Mouse (Mus musculus): Measurements from ENCODE around the gene Ncdn. TPM values are rescaled to one million over a fixed set of nuclear protein-coding genes. Genes with fewer than 3 reads are reported as not detected.

Gene Ncdn
- total and polyA plus RNA-seq, 2 experiments from 2014 or later = 186 to 393 TPM

GRCm38 (mm10) chr4:126750863-126751555 lies 2.2 kb downstream of the Ncdn start:
- H3K9me3 ChIP-seq (ENCODE audit: low read length) = no peaks in the 10 kb centered on the region
- H3K27me3 ChIP-seq (ENCODE audit: insufficient read depth, low read length) = no peaks in the 10 kb centered on the region
- DNase-seq (ENCODE audit: low spot score) (no peak), ATAC-seq (ENCODE audit: low FRiP score) (no peak)
- WGBS = 55% methylated on average over 8 of the region's 8 CpGs
- TF ChIP-seq CTCF (IDR thresholded peaks at IDR 0.05) = no peak
- H3K9ac ChIP-seq (replicated peaks; ENCODE audit: low read length, poor library complexity, severe bottlenecking) = 0 out of 2 replicates have a peak overlapping the region, but pooled peaks have one; percentile 13
- H3K4me3 ChIP-seq (ENCODE audit: low read depth, low read length) = peak overlapping the region; percentile 94
- peak overlapping the region; percentile 94 for H3K4me2 ChIP-seq (ENCODE audit: low read depth, low read length, poor library complexity, severe bottlenecking)
- H3K27ac ChIP-seq (ENCODE audit: low read depth, low read length) = no peak overlapping the region
- peaks cover 15% of the 10 kb centered on the region; the same call in 1 of the 2 replicates for H3K4me1 ChIP-seq (ENCODE audit: insufficient read depth, low read length)
- peaks cover 36% of the 10 kb centered on the region for H3K36me3 ChIP-seq (ENCODE audit: insufficient read depth, low read length)

DNA sequence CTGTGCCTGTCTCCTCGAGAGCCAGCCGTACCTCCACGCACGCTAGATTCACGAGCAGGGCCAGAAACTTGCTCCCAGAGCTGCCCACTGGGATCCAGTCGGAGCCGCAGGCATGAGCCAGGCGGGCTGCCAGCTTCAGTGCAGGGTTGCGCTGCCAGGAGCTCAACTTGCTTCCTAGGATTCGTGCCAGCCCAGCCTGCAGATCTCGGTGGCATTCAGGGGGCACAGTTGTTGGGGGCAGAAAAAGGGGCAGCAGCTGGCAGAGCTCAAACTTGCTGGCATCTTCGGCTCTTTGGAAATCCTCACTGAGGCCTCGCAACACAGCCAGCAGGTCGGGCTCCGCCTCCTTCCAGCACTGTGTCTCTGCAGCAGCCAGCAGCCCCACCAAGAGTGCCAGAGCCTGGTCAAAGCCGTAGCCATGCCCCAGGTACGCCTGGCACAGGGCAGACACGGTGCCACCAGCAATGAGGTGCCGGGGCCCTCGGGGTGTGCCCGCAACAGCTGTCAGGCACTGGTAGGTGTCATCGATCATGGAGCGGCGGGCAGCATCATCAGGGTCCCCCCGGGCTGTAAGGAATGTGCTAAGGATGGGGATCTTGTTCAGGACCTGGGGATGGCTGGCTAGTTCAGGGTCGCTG lies 3.1 kb downstream of the Ncdn start:
- no peak overlapping the region for H3K27ac ChIP-seq (ENCODE audit: low read depth, low read length)

DNA sequence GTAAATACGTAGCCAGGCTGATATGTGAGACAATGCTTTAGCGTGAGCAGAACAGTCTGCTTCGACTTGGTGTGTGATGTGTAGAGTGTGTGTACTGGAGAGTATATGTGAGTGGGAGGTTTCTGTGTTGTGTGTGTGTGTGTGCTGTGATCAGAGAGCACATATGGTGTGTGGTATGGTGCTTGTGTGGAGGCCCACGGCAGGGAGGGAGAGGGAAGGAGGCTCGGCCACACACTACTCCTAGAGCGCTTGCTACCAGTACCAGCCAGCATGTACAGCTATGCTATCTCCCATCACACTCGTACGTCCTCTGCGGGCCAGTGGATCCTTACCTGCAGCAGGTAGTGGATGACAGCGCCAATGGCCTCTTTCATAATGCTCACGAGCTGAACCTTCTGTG lies 3.7 kb downstream of the Ncdn start:
- ATAC-seq (ENCODE audit: low FRiP score) (no peak), DNase-seq (ENCODE audit: low spot score) (no peak)
- no peak for TF ChIP-seq CTCF (IDR thresholded peaks at IDR 0.05)
- Histone ChIP-seq H3K9ac (replicated peaks; ENCODE audit: low read length, poor library complexity, severe bottlenecking) (0 out of 2 replicates have a peak overlapping the region, but pooled peaks have one; percentile 9), H3K4me1 (ENCODE audit: insufficient read depth, low read length) (peaks cover 11% of the 10 kb centered on the region; the same call in 1 of the 2 replicates), H3K27ac (ENCODE audit: low read depth, low read length) (no peak overlapping the region), H3K36me3 (ENCODE audit: insufficient read depth, low read length) (peaks cover 48% of the 10 kb centered on the region), H3K4me3 (ENCODE audit: low read depth, low read length) (no peak overlapping the region), H3K4me2 (ENCODE audit: low read depth, low read length, poor library complexity, severe bottlenecking) (peak overlapping the region; percentile 94), H3K9me3 (ENCODE audit: low read length) (no peaks in the 10 kb centered on the region), H3K27me3 (ENCODE audit: insufficient read depth, low read length) (no peaks in the 10 kb centered on the region)
- 89% methylated on average over 11 of the region's 11 CpGs for WGBS

More for the DNA sequence above, 3.1 kb downstream of the Ncdn start:
- Histone ChIP-seq H3K27me3 (ENCODE audit: insufficient read depth, low read length) (no peaks in the 10 kb centered on the region), H3K4me2 (ENCODE audit: low read depth, low read length, poor library complexity, severe bottlenecking) (peak overlapping the region; percentile 94), H3K36me3 (ENCODE audit: insufficient read depth, low read length) (peaks cover 42% of the 10 kb centered on the region), H3K9me3 (ENCODE audit: low read length) (no peaks in the 10 kb centered on the region), H3K9ac (replicated peaks; ENCODE audit: low read length, poor library complexity, severe bottlenecking) (0 out of 2 replicates have a peak overlapping the region, but pooled peaks have one; percentile 24), H3K4me1 (ENCODE audit: insufficient read depth, low read length) (peaks cover 15% of the 10 kb centered on the region; the same call in 1 of the 2 replicates), H3K4me3 (ENCODE audit: low read depth, low read length) (no peak overlapping the region)
- no peak for ATAC-seq (ENCODE audit: low FRiP score)
- 70% methylated on average over 26 of the region's 26 CpGs for WGBS
- no peak for TF ChIP-seq CTCF (IDR thresholded peaks at IDR 0.05)
- peak; percentile 85 for DNase-seq (ENCODE audit: low spot score)

DNA sequence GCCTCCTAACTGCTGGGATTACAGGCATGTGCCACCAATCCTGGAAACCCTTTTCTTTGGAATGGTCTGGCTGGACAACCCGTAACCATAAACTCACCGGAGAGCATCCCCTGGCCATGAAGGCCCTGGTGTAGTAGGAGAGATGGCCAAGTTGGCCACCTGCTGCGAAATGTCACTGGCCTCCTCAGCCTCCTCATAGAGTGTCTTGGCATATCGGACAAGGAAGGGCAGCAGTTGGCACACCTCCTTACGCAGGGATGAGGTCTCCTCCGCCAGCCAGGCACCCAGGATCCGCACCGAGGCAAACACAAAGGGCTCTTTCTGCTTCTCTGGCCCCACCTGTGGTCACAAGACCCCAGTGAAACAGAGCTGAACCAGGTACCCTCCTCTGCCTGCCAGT lies 4.9 kb downstream of the Ncdn start:
- Histone ChIP-seq H3K27me3 (ENCODE audit: insufficient read depth, low read length) (no peaks in the 10 kb centered on the region), H3K4me1 (ENCODE audit: insufficient read depth, low read length) (peaks cover 11% of the 10 kb centered on the region; the same call in 1 of the 2 replicates), H3K4me3 (ENCODE audit: low read depth, low read length) (no peak overlapping the region), H3K36me3 (ENCODE audit: insufficient read depth, low read length) (peaks cover 59% of the 10 kb centered on the region), H3K9me3 (ENCODE audit: low read length) (no peaks in the 10 kb centered on the region), H3K4me2 (ENCODE audit: low read depth, low read length, poor library complexity, severe bottlenecking) (peak overlapping the region; percentile 12; the same call in 1 of the 2 replicates), H3K27ac (ENCODE audit: low read depth, low read length) (no peak overlapping the region), H3K9ac (replicated peaks; ENCODE audit: low read length, poor library complexity, severe bottlenecking) (0 out of 2 replicates have a peak overlapping the region, but pooled peaks have one; percentile 13)
- ATAC-seq (ENCODE audit: low FRiP score) (no peak), DNase-seq (ENCODE audit: low spot score) (no peak)
- 93% methylated on average over 8 of the region's 8 CpGs for WGBS
- no peak for TF ChIP-seq CTCF (IDR thresholded peaks at IDR 0.05)

DNA sequence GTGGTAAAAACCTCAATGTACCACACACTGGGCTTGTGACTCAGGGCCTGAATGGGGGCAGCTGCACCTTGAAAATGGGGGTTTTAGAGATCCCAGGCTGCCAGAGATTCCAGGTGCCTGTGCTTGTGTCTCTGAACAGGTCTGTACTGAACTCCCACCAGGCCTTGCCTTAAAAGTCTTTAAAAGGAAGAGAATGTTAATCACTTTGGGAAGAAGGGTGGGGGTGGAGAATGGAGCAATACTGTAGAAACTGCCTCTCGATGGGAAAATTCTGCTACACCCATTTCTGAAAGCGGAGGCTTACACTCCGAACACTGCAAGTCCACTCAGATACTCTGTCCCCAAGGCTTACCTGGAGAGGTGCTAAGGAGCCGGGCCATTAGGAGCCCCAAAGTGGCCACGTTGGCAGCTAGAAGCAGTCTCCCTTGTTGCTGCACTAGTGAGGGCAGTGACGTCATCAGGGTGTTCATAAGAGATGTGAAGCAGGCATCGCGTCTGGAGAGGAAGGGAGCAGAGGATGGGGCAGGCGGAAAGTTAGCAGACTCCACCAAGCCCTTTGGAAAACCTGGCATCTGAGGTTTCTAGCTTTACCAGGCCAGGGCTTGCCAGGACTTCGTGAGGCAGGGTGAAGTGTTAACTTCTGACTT lies 6.9 kb downstream of the Ncdn start:
- no peak for DNase-seq (ENCODE audit: low spot score)
- WGBS = 87% methylated on average over 10 of the region's 10 CpGs
- H3K4me1 ChIP-seq (ENCODE audit: insufficient read depth, low read length) = peaks cover 7% of the 10 kb centered on the region; the same call in 1 of the 2 replicates
- no peak for TF ChIP-seq CTCF (IDR thresholded peaks at IDR 0.05)
- no peak overlapping the region for H3K4me3 ChIP-seq (ENCODE audit: low read depth, low read length)
- H3K27me3 ChIP-seq (ENCODE audit: insufficient read depth, low read length) = peaks cover 4% of the 10 kb centered on the region; the same call in 1 of the 2 replicates
- H3K4me2 ChIP-seq (ENCODE audit: low read depth, low read length, poor library complexity, severe bottlenecking) = no peak overlapping the region
- no peak overlapping the region for H3K9ac ChIP-seq (replicated peaks; ENCODE audit: low read length, poor library complexity, severe bottlenecking)
- ATAC-seq (ENCODE audit: low FRiP score) = no peak
- no peaks in the 10 kb centered on the region for H3K9me3 ChIP-seq (ENCODE audit: low read length)
- peaks cover 59% of the 10 kb centered on the region for H3K36me3 ChIP-seq (ENCODE audit: insufficient read depth, low read length)
- H3K27ac ChIP-seq (ENCODE audit: low read depth, low read length) = no peak overlapping the region

Measured in midbrain, postnatal 0 days (tissue).